Mouse (Mus musculus) right cerebral cortex, adult 2 months (tissue): ENCODE data around the gene Gm21870.
"Not testable (repeated sequence)": the region's sequence is repeated elsewhere in the genome, so short reads cannot be mapped to it uniquely, and the experiment has no call there.

Source experiments
- DNase-seq, 2 experiments: peaks; one replicate each; pipeline ENCODE4 v3.0.0; 2021 to 2022; ENCODE audit warnings: low spot score in 2 of 2

Gm21870 gene

DNA sequence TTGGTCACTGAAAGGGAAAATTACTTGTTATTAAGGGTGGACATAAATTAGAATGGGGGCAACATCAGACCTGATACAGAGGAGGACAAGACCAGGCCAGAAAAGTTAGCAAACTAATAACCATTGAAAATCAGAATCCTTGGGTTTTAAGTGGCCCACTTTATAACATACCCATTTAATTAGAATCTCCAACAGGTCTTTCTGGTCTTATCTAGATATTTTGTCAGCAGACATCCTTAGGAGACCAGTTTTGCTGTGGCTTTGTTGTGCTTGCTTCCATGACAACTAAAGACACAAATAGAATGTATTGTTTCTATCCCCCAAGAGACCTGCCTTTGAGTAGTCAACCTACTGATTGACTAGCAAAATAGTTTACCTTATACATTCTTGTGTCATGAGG, at the start of gene Gm21870:
Gene Gm21870, minus strand, starts transcription at position 101 of the 400 bp plus-strand sequence.
- not testable (repeated sequence) for DNase-seq

DNA sequence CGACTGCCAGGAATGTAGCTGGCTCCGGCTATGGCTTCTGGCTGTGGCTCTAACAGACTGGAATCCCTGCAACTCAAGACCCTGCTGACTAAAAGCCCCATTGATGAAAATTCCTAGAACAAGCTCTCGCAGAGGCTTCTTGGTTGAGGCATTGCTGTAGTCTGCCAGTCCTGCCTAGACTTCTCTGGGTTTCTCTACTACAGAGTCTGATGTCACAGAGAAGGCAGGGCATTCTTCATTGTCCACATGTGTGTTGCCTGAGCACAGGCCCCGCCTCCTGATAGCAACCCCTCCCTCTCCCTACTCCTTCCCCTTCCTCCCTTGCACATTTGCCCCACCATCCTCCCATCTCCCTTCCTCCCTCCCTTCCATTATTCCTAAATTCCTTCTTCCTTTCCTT, 30.2 kb downstream of the Gm21870 start, which contains the start of gene Btbd35f6:
Gene Btbd35f6, minus strand, starts transcription at position 101 of the 400 bp plus-strand sequence.
- DNase-seq: not testable (repeated sequence)
